In the genomic region with DNA sequence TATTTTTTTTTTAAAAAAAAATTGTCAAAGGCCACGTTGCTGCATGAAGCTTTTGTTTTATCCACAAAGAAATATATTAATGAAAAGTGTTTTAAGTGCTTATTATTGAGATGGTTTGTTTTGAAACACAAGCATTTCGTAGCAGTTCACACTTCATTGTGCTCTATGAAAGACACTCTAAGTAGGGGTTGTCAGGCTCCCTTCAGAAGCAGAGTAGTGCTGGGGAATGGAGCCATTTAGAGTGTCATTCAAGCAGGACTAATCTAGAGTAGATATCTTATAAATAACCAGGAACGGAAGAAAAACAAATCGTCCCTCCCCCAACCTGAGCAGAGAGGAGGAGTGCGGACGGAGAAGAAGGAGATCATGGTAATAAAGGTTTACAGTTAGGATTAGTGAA, we compare ENCODE assay signal across 21 mouse cellular contexts.
A peak's percentile ranks its signal among the peaks of the same experiment; 100 is the strongest.
DNase-seq lines count a peak whose midpoint lies in the region; ATAC-seq and TF ChIP-seq lines count a peak whose summit lies in the region.
"Had no signal": no experiment of that assay in that cellular context is flagged by ENCODE, and none has a peak within 500 bp of the region (broad histone marks: within the 10 kb centered on the region; RNA-seq: fewer than 3 reads in every experiment).

No protein-coding gene starts in this region.

- H3K27me3 ChIP-seq in heart, embryonic 10.5 days (ENCODE audit: insufficient read depth, poor library complexity, severe bottlenecking): no peaks in the 10 kb centered on the region
- no peaks in the 10 kb centered on the region for H3K27me3 ChIP-seq in heart, embryonic 14.5 days (ENCODE audit: control insufficient read depth, insufficient read depth, low read length)
- H3K27me3 ChIP-seq in forebrain, embryonic 14.5 days (replicated peaks; ENCODE audit: control insufficient read depth, insufficient read depth, low read length): 0 out of 2 replicates have a peak, but pooled peaks cover 7% of the 10 kb centered on the region
- no peaks in the 10 kb centered on the region for H3K27me3 ChIP-seq in thymus, adult 2 months (ENCODE audit: control insufficient read depth, insufficient read depth, low read length)
- H3K27me3 ChIP-seq: hindbrain, embryonic 12.5 days; Patski had no signal

- 0 out of 2 replicates have a peak overlapping the region, but pooled peaks have one; percentile 31 for H3K9ac ChIP-seq in heart, embryonic 14.5 days (ENCODE audit: low read length)
- H3K9ac ChIP-seq in forebrain, embryonic 14.5 days (ENCODE audit: low read length): no peak overlapping the region
- H3K9ac ChIP-seq: hindbrain, embryonic 12.5 days had no signal

- H3K4me3 ChIP-seq in heart, embryonic 10.5 days: no peak overlapping the region
- no peak overlapping the region for H3K4me3 ChIP-seq in heart, embryonic 14.5 days (ENCODE audit: control insufficient read depth in 1 of 2, insufficient read depth in 1 of 2, low read depth in 1 of 2, low read length in 2 of 2)
- H3K4me3 ChIP-seq in forebrain, embryonic 14.5 days (ENCODE audit: low read depth, low read length): no peak overlapping the region
- no peak overlapping the region for H3K4me3 ChIP-seq in thymus, adult 2 months (ENCODE audit: control insufficient read depth, insufficient read depth, low read length)
- H3K4me3 ChIP-seq: embryonic facial prominence, embryonic 10.5 days; gastrocnemius, adult 2 months; hindbrain, embryonic 12.5 days had no signal

- no peak overlapping the region for H3K4me2 ChIP-seq in heart, embryonic 14.5 days (ENCODE audit: low read length)
- H3K4me2 ChIP-seq in forebrain, embryonic 14.5 days (ENCODE audit: low read length): no peak overlapping the region
- H3K4me2 ChIP-seq: hindbrain, embryonic 12.5 days had no signal

- H3K4me1 ChIP-seq in heart, embryonic 10.5 days: peaks cover 34% of the 10 kb centered on the region
- peaks cover 13 to 36% of the 10 kb centered on the region in 2 experiments for H3K4me1 ChIP-seq in heart, embryonic 14.5 days (ENCODE audit: control insufficient read depth in 2 of 2, insufficient read depth in 2 of 2, low read length in 2 of 2)
- H3K4me1 ChIP-seq in forebrain, embryonic 14.5 days (ENCODE audit: control insufficient read depth, insufficient read depth, low read length): peaks cover 10% of the 10 kb centered on the region; the same call in 1 of the 2 replicates
- H3K4me1 ChIP-seq in thymus, adult 2 months (replicated peaks; ENCODE audit: control insufficient read depth, insufficient read depth, low read length): no peaks in the 10 kb centered on the region

- H3K9me3 ChIP-seq in heart, embryonic 10.5 days: no peaks in the 10 kb centered on the region
- no peaks in the 10 kb centered on the region for H3K9me3 ChIP-seq in heart, embryonic 14.5 days (ENCODE audit: control insufficient read depth, low read length)
- H3K9me3 ChIP-seq in forebrain, embryonic 14.5 days (replicated peaks; ENCODE audit: control insufficient read depth, low read length): no peaks in the 10 kb centered on the region
- H3K9me3 ChIP-seq: embryonic facial prominence, embryonic 10.5 days; hindbrain, embryonic 12.5 days had no signal

- no peaks in the 10 kb centered on the region for H3K36me3 ChIP-seq in heart, embryonic 10.5 days
- H3K36me3 ChIP-seq in heart, embryonic 14.5 days (ENCODE audit: control insufficient read depth, insufficient read depth, low read length): no peaks in the 10 kb centered on the region
- no peaks in the 10 kb centered on the region for H3K36me3 ChIP-seq in forebrain, embryonic 14.5 days (ENCODE audit: control insufficient read depth, insufficient read depth, low read length)
- H3K36me3 ChIP-seq in thymus, adult 2 months (ENCODE audit: control insufficient read depth, insufficient read depth, low read length): no peaks in the 10 kb centered on the region
- H3K36me3 ChIP-seq: embryonic facial prominence, embryonic 10.5 days; hindbrain, embryonic 12.5 days had no signal

- no peak for TF ChIP-seq POLR2A in thymus, adult 2 months (IDR thresholded peaks at IDR 0.05; ENCODE audit: control insufficient read depth, extremely low read depth, insufficient read depth, low read length, poor library complexity)

- no peak for DNase-seq in heart, embryonic 10.5 days (ENCODE audit: low spot score)
- DNase-seq in heart, adult 9 months (ENCODE audit: low spot score in 2 of 2): no peak
- no peak for DNase-seq in heart, adult 11 months
- peak; percentile 71 for DNase-seq in forebrain, embryonic 14.5 days (ENCODE audit: low spot score)
- DNase-seq in thymus, adult 2 months: no peak
- no peak for DNase-seq in MN1 (ENCODE audit: low spot score)
- DNase-seq: adrenal gland, postnatal 14 days; cerebellum, adult 2 months; cerebellum, postnatal 10 days; gastrocnemius, adult 2 months; gastrocnemius, postnatal 25 days; heart, postnatal 4 days; kidney, adult 8-10 months had no signal

- TF ChIP-seq CTCF in thymus, adult 2 months (IDR thresholded peaks at IDR 0.05; ENCODE audit: borderline replicate concordance, control insufficient read depth, extremely low read depth, insufficient read depth, low read length, poor library complexity): no peak

- no peak for ATAC-seq in heart, embryonic 14.5 days (ENCODE audit: insufficient number of reproducible peaks, insufficient read depth, low FRiP score, low read depth)
- ATAC-seq in forebrain, embryonic 14.5 days: peak; percentile 69
- ATAC-seq: activated CD4-positive, CD25-positive, alpha-beta regulatory T cell, adult 4 months; hindbrain, embryonic 16.5 days; inflammation-experienced regulatory T-cells, adult 6 months; intestine, postnatal 0 days; Patski had no signal

- H3K27ac ChIP-seq in heart, embryonic 10.5 days: peak overlapping the region; percentile 76
- peak overlapping the region; percentile 32 to 70; a peak in 3 of 4 replicates for H3K27ac ChIP-seq in heart, embryonic 14.5 days (replicated peaks in 1 of 2; ENCODE audit: control insufficient read depth in 1 of 2, insufficient read depth in 1 of 2, low read depth in 2 of 2, low read length in 2 of 2)
- H3K27ac ChIP-seq in forebrain, embryonic 14.5 days (ENCODE audit: low read depth, low read length): no peak overlapping the region
- no peak overlapping the region for H3K27ac ChIP-seq in thymus, adult 2 months (ENCODE audit: control insufficient read depth, insufficient read depth, low read length)
- H3K27ac ChIP-seq: embryonic facial prominence, embryonic 10.5 days; gastrocnemius, adult 2 months; hindbrain, embryonic 12.5 days had no signal

- WGBS in heart, embryonic 10.5 days: 21% methylated on average over 6 of the region's 6 CpGs
- 33% methylated on average over 6 of the region's 6 CpGs for WGBS in heart, embryonic 14.5 days
- 2% methylated on average over 6 of the region's 6 CpGs for WGBS in forebrain, embryonic 14.5 days
- WGBS in thymus, adult 2 months: 72% methylated on average over 6 of the region's 6 CpGs

Comparison
In these comparisons a context has a peak if more than half of its experiments do, and no peak if none do; other contexts are left out.
1. H3K27ac ChIP-seq: peak in heart, embryonic 10.5 days (single experiment) and heart, embryonic 14.5 days (2 of 2); none in forebrain, embryonic 14.5 days (single experiment) and thymus, adult 2 months (single experiment).